Mouse (Mus musculus) forebrain, postnatal 0 days (tissue): ENCODE results near the gene Zswim1. TPM values are rescaled to one million over a fixed set of nuclear protein-coding genes. Genes with fewer than 3 reads are reported as not detected.
"Not testable (repeated sequence)": the region's sequence is repeated elsewhere in the genome, so short reads cannot be mapped to it uniquely, and the experiment has no call there.

Experiments
- ATAC-seq: fragments of 200-750 bp; cut with Nextera tagmentation; 2 replicates; pipeline ENCODE4 v1.8.0; 2017; ENCODE audit warnings: mild to moderate bottlenecking, moderate library complexity
- DNase-seq: peaks from one replicate; pipeline ENCODE4 v3.0.0-alpha.2; 2015
- H3K27ac ChIP-seq: fragments of 300-500 bp; sonication (generic); 2 replicates; pipeline ENCODE4 v1.5.1; 2014; ENCODE audit warnings: low read depth, mild to moderate bottlenecking, antibody characterized with exemption, low read length, moderate library complexity, mixed read lengths
- H3K27me3 ChIP-seq: fragments of 300-500 bp; sonication (generic); 2 replicates; pipeline ENCODE4 v1.6.1; 2014; ENCODE audit warnings: mild to moderate bottlenecking, low read length, mixed read lengths; ENCODE audit not compliant: insufficient read depth
- H3K36me3 ChIP-seq: fragments of 300-500 bp; sonication (generic); 2 replicates; pipeline ENCODE4 v1.6.1; 2014; ENCODE audit warnings: mild to moderate bottlenecking, moderate library complexity; ENCODE audit not compliant: insufficient read depth
- H3K4me1 ChIP-seq: fragments of 300-500 bp; sonication (generic); 2 replicates; pipeline ENCODE4 v1.6.1; 2014; ENCODE audit warnings: antibody characterized with exemption; ENCODE audit not compliant: insufficient read depth
- H3K4me2 ChIP-seq: fragments of 300-500 bp; sonication (generic); 2 replicates; pipeline ENCODE4 v1.6.1; 2014; ENCODE audit warnings: low read depth, mild to moderate bottlenecking, moderate library complexity
- H3K4me3 ChIP-seq: fragments of 300-500 bp; sonication (generic); 2 replicates; pipeline ENCODE4 v1.5.1; 2014; ENCODE audit warnings: low read depth, low read length, mixed read lengths
- H3K9ac ChIP-seq: fragments of 300-500 bp; sonication (generic); 2 replicates; pipeline ENCODE4 v1.6.1; 2014; ENCODE audit warnings: mild to moderate bottlenecking
- H3K9me3 ChIP-seq: fragments of 300-500 bp; sonication (generic); 2 replicates; pipeline ENCODE4 v1.6.1; 2016; ENCODE audit warnings: low read length
- CTCF ChIP-seq: sonication (generic); IDR thresholded peaks from 2 replicates; pipeline ENCODE4 v1.5.1; 2016; ENCODE audit warnings: antibody characterized with exemption, control low read depth, low read depth
- WGBS: fragments of 180-500 bp; shearing (Covaris S2); extraction: QIAGEN DNeasy Blood & Tissue Kit; methylation state at CpG from one replicate; pipeline ENCODE4 v1.1.7; 2014; 5-methylcytosine and 5-hydroxymethylcytosine counted together
- polyA plus RNA-seq: library from polyadenylated mRNA; unstranded; fragments of >200 nt; fragmentation: Nextera tagmentation; extraction: Ambion mirVana; gene quantifications from 2 replicates; pipeline ENCODE4 v1.2.1, GENCODE M21; 2015
- total RNA-seq: library from RNA; depleted of rRNA; stranded (reverse); fragments of >200 nt; gene quantifications from 2 replicates; pipeline ENCODE4 v1.2.3, GENCODE M21; 2014

Zswim1 gene
- total and polyA plus RNA-seq, 2 experiments from 2014 or later = 18.6 to 32.6 TPM

DNA sequence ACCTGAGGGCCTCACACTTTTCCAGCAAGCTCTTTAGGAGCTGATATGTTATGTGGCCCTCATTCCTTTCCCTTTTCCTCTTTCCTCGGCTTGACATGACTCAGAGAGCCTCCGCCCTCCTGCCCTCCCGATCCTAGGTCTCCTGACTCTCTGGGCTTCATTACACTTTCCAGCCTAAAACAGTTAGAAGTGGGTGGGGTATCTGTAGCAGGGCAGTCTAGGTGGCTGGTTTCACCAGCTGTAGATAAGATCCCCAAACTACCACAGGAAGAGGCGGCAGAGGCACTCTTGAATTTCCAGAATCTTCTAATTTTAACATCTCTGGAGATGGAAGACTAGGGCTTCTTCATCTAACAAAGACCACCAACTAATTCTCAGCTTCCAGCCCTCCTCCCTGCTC, 42.1 kb downstream of the Zswim1 start:
- H3K27me3 ChIP-seq = no peaks in the 10 kb centered on the region
- no peak for ATAC-seq
- H3K9me3 ChIP-seq = no peaks in the 10 kb centered on the region
- TF ChIP-seq CTCF = no peak
- no peaks in the 10 kb centered on the region for H3K4me1 ChIP-seq
- no peak overlapping the region for H3K4me3 ChIP-seq
- H3K9ac ChIP-seq = no peak overlapping the region
- no peaks in the 10 kb centered on the region for H3K36me3 ChIP-seq
- no peak for DNase-seq
- H3K27ac ChIP-seq = no peak overlapping the region
- no peak overlapping the region for H3K4me2 ChIP-seq
- WGBS = 91% methylated on average over 4 of the region's 4 CpGs

GRCm38 (mm10) chr2:164866741-164867551, 44.5 kb downstream of the Zswim1 start:
- Histone ChIP-seq H3K9ac (no peak overlapping the region), H3K4me2 (no peak overlapping the region), H3K4me3 (no peak overlapping the region), H3K27ac (no peak overlapping the region), H3K36me3 (no peaks in the 10 kb centered on the region), H3K4me1 (no peaks in the 10 kb centered on the region), H3K27me3 (no peaks in the 10 kb centered on the region), H3K9me3 (no peaks in the 10 kb centered on the region)
- no peak for TF ChIP-seq CTCF
- no peak for DNase-seq
- ATAC-seq = no peak
- 68% methylated on average over 16 of the region's 16 CpGs for WGBS

DNA sequence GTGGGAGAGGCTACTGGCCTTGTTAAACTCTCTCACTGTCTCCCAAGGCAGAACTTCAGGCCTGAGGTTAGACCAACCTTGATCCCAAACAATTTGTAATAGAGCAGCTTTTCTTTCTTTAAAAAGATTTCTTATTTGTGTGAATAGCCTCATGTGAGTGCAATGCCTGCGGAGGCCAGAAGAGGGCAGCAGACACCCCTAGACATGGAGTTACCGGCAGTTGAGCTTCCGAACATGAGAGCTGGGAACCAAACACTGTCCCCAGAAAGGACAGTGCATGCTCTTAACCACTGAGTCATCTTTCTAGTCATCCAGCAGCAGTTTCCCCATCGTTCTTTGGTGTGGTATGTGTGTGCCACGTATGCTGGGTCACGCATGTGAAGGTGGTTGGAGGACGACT, 45.1 kb downstream of the Zswim1 start:
- DNase-seq (no peak), ATAC-seq (no peak)
- Histone ChIP-seq H3K4me1 (no peaks in the 10 kb centered on the region), H3K27me3 (no peaks in the 10 kb centered on the region), H3K27ac (no peak overlapping the region), H3K4me3 (no peak overlapping the region), H3K9me3 (no peaks in the 10 kb centered on the region), H3K9ac (no peak overlapping the region), H3K4me2 (no peak overlapping the region), H3K36me3 (no peaks in the 10 kb centered on the region)
- 93% methylated on average over 7 of the region's 7 CpGs for WGBS
- peak; percentile 45 for TF ChIP-seq CTCF

DNA sequence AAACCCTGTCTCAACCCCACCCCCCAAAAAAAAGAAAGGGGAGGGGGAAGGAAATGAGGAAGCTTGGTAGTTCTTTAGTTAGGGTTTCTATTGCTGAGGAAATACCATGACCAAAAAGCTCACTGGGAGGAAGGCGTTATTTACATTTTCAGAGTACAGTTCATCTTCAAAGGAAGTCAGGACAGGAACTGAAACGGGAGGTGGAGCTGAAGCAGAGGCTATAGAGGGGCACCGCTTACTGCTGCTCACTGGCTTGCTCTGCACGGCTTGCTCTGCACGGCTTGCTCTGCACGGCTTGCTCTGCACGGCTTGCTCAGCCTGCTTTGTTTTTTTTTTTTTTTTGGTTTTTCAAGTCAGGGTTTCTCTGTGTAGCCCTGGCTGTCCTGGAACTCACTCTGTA, 46.0 kb downstream of the Zswim1 start:
- 84% methylated on average over 7 of the region's 7 CpGs for WGBS
- ATAC-seq = no peak
- Histone ChIP-seq H3K9ac (no peak overlapping the region), H3K27ac (no peak overlapping the region), H3K27me3 (no peaks in the 10 kb centered on the region), H3K9me3 (no peaks in the 10 kb centered on the region), H3K4me2 (no peak overlapping the region), H3K4me3 (no peak overlapping the region), H3K4me1 (no peaks in the 10 kb centered on the region), H3K36me3 (no peaks in the 10 kb centered on the region)
- no peak for TF ChIP-seq CTCF
- no peak for DNase-seq

DNA sequence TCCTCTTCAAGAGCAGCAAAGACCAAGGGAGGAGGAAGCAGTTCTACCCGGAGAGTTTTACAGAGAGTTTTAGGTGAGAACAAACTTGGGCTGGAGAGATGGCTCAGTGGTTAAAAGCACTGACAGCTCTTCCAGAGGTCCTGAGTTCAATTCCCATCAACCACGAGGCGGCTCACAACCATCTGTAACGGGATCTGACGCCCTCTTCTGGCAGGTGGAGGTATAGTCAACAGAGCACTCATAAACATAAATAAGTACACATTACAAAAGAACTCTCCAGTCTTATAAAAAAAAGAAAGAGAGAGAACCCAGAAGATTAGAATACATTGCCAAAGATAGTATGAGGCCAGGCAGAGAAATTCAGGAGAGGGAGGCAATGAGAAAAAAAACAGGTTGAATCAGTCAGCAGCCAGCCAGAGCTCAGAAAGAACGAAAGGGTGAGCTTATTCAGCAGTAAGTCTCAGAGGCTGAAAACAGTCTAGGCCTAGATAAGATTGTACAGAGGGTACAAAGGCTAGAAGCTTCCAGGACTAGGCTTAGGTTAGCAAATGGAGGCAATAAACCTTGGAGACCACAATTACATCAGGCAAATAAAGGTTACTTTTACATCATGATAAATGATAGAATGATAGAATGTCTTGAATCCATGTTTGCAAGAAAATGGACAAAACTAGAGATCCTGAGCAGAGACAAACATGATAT, 49.3 kb downstream of the Zswim1 start:
- Histone ChIP-seq H3K36me3 (no peaks in the 10 kb centered on the region), H3K9me3 (no peaks in the 10 kb centered on the region), H3K27me3 (no peaks in the 10 kb centered on the region), H3K4me2 (no peak overlapping the region), H3K27ac (no peak overlapping the region), H3K9ac (no peak overlapping the region), H3K4me1 (no peaks in the 10 kb centered on the region), H3K4me3 (no peak overlapping the region)
- WGBS = 55% methylated on average over 6 of the region's 6 CpGs
- no peak for DNase-seq
- no peak for ATAC-seq
- TF ChIP-seq CTCF = no peak

DNA sequence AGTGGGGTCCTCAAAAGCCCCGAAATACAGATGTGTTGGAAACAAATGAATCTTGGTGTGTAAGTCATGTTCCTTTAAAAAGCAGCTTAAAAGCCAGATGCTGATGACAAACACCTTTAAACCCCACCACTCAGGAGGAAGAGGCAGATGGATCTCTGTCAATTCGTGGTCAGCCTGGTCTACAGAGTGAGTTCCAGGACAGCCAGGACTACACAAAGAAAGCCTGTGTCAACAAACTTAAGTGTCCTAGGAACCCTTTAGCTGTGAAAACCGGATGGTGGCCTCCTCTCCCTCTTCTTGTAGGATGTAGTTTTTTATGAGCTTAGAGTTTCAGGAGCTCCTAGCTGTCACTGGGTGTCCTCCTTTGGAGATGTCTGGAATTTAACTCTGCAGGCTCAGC, 51.1 kb downstream of the Zswim1 start:
- no peaks in the 10 kb centered on the region for H3K27me3 ChIP-seq
- H3K4me3 ChIP-seq = no peak overlapping the region
- ATAC-seq = no peak
- no peak overlapping the region for H3K4me2 ChIP-seq
- TF ChIP-seq CTCF = no peak
- H3K36me3 ChIP-seq = no peaks in the 10 kb centered on the region
- 68% methylated on average over 3 of the region's 3 CpGs for WGBS
- H3K9ac ChIP-seq = no peak overlapping the region
- peaks cover 5% of the 10 kb centered on the region; the same call in 1 of the 2 replicates for H3K4me1 ChIP-seq
- no peak for DNase-seq
- H3K9me3 ChIP-seq = no peaks in the 10 kb centered on the region
- no peak overlapping the region for H3K27ac ChIP-seq

GRCm38 (mm10) chr2:164874239-164874769, 51.8 kb downstream of the Zswim1 start:
- ATAC-seq = no peak
- 56% methylated on average over 1 of the region's 1 CpGs for WGBS

DNA sequence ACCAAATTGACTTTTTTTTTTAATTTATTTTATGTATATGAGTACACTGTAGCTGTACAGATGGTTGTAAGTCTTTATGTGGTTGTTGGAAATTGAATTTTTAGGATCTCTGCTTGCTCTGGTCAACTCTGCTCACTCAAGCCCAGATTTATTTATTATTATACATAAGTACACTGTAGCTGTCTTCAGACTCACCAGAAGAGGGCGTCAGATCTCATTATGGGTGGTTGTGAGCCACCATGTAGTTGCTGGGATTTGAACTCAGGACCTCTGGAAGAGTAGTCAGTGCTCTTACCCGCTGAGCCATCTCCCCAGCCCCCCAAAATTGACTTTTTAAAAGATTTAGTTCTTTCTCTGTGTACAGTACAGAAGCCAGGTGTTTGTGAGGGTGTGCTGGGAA, 53.2 kb downstream of the Zswim1 start:
- not testable (repeated sequence) for H3K9ac ChIP-seq, H3K36me3 ChIP-seq, DNase-seq, H3K27ac ChIP-seq, ATAC-seq, H3K4me3 ChIP-seq, H3K4me2 ChIP-seq, H3K27me3 ChIP-seq, H3K9me3 ChIP-seq
- H3K4me1 ChIP-seq = peaks cover 12% of the 10 kb centered on the region
- WGBS = 57% methylated on average over 2 of the region's 2 CpGs

More at GRCm38 (mm10) chr2:164874239-164874769, 51.8 kb downstream of the Zswim1 start:
- Histone ChIP-seq H3K36me3 (no peaks in the 10 kb centered on the region), H3K9ac (no peak overlapping the region), H3K4me1 (peaks cover 7% of the 10 kb centered on the region; the same call in 1 of the 2 replicates), H3K27me3 (no peaks in the 10 kb centered on the region), H3K4me3 (no peak overlapping the region), H3K27ac (no peak overlapping the region), H3K4me2 (no peak overlapping the region), H3K9me3 (no peaks in the 10 kb centered on the region)
- DNase-seq = no peak
- no peak for TF ChIP-seq CTCF
